Mouse (Mus musculus): Measurements from ENCODE around the gene Otulinl.

GRCm38 (mm10) chr15:27691213-27691612 lies 9.8 kb upstream of the Otulinl start:
- TF ChIP-seq POLR2A (IDR thresholded peaks at IDR 0.05; ENCODE audit: extremely low read depth, insufficient read depth, low read length), result no peak
- no peak for TF ChIP-seq CTCF (IDR thresholded peaks at IDR 0.05; ENCODE audit: extremely low read depth, insufficient read depth, low read length)
